Mouse (Mus musculus) spleen, postnatal 36 days (tissue): ENCODE data around the gene Dnah8.

Experiments used
- DNase-seq, 2 experiments: peaks; one replicate each; pipeline ENCODE4 v3.0.0; 2022; ENCODE audit warnings: low spot score in 2 of 2, mixed read lengths in 1 of 2

Dnah8 gene

GRCm38 (mm10) chr17:30663170-30663569 lies 39.0 kb downstream of the Dnah8 start:
- no peak for DNase-seq

- DNase-seq = no peak
Observed at GRCm38 (mm10) chr17:30664856-30665255, 40.7 kb downstream of the Dnah8 start.

- DNase-seq = no peak
Observed at GRCm38 (mm10) chr17:30672556-30672955, 48.4 kb downstream of the Dnah8 start.

GRCm38 (mm10) chr17:30673023-30673422 lies 48.9 kb downstream of the Dnah8 start:
- DNase-seq = no peak

- DNase-seq = no peak
Observed at GRCm38 (mm10) chr17:30675021-30675740, 51.0 kb downstream of the Dnah8 start.

GRCm38 (mm10) chr17:30678523-30678922 lies 54.4 kb downstream of the Dnah8 start:
- no peak for DNase-seq

GRCm38 (mm10) chr17:30679612-30680011 lies 55.5 kb downstream of the Dnah8 start:
- DNase-seq = no peak

GRCm38 (mm10) chr17:30681604-30682003 lies 57.5 kb downstream of the Dnah8 start:
- DNase-seq = peak; percentile 31 to 50

GRCm38 (mm10) chr17:30690181-30690580 lies 66.0 kb downstream of the Dnah8 start:
- no peak for DNase-seq

- DNase-seq = no peak
Observed at GRCm38 (mm10) chr17:30691481-30691880, 67.3 kb downstream of the Dnah8 start.

GRCm38 (mm10) chr17:30694281-30694680 lies 70.1 kb downstream of the Dnah8 start:
- no peak for DNase-seq

- no peak for DNase-seq
Observed at GRCm38 (mm10) chr17:30714732-30715131, 90.6 kb downstream of the Dnah8 start.

- no peak for DNase-seq
Observed at GRCm38 (mm10) chr17:30718197-30718596, 94.0 kb downstream of the Dnah8 start.

- no peak for DNase-seq
Observed at GRCm38 (mm10) chr17:30719031-30719430, 94.9 kb downstream of the Dnah8 start.

GRCm38 (mm10) chr17:30727788-30728187 lies 103.6 kb downstream of the Dnah8 start:
- no peak for DNase-seq

GRCm38 (mm10) chr17:30732736-30733135 lies 108.6 kb downstream of the Dnah8 start:
- DNase-seq = no peak

GRCm38 (mm10) chr17:30734770-30735169 lies 110.6 kb downstream of the Dnah8 start:
- DNase-seq = no peak

- no peak for DNase-seq
Observed at GRCm38 (mm10) chr17:30735454-30735853, 111.3 kb downstream of the Dnah8 start.

GRCm38 (mm10) chr17:30737797-30738196 lies 113.6 kb downstream of the Dnah8 start:
- DNase-seq = peak in 1 of 2 experiments; percentile 25

- no peak for DNase-seq
Observed at GRCm38 (mm10) chr17:30739769-30740168, 115.6 kb downstream of the Dnah8 start.

GRCm38 (mm10) chr17:30743947-30744346 lies 119.8 kb downstream of the Dnah8 start:
- no peak for DNase-seq

- peak in 1 of 2 experiments; percentile 15 for DNase-seq
Observed at GRCm38 (mm10) chr17:30746056-30747024, 122.2 kb downstream of the Dnah8 start.

GRCm38 (mm10) chr17:30749391-30749790 lies 125.2 kb downstream of the Dnah8 start:
- DNase-seq = no peak
